Mouse (Mus musculus): ENCODE results near the gene Prkch.
A peak's percentile ranks its signal among the peaks of the same experiment; 100 is the strongest.

The Prkch gene

GRCm38 (mm10) chr12:73613183-73613582 is 28.6 kb downstream of the Prkch start:
- DNase-seq = no peak

GRCm38 (mm10) chr12:73617652-73618051 is 33.1 kb downstream of the Prkch start:
- DNase-seq = no peak

DNA sequence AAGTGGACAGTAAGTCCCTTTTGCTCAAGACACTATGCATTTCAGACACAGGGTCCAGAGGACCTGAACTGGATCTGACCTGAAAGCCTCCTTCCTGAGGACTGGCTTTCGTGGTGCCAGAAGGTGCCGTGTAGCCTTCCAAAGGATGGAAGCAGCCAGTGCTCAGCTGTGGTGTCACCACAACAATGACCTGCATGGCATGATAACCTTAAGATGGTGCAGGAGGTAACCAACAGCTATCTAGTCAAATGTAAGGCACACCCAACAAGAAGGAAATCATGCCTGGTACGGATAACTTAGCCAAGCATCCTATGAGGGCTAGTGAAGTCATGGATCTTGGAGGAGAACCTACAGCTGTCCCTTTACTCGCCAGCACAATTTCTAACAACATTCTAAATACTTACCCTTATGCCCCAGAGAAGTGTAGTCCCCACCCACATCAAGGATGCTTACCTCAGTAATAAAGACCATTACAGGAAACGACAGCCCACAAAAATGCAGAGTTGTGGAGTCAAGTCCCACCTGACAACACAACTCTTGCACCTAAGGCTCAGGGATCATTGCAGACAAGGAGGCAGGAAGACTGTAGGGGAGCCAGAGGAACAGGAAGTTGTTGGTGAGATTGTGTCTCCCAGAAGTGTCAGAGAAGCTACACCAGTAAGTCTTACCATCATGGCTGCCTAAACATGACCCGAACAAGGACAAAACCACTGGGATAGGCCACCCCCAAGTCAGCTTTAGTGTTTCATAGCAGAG is 40.9 kb downstream of the Prkch start:
- DNase-seq = no peak

- DNase-seq = no peak
These were observed 43.3 kb downstream of the Prkch start for GRCm38 (mm10) chr12:73627902-73628301.

DNA sequence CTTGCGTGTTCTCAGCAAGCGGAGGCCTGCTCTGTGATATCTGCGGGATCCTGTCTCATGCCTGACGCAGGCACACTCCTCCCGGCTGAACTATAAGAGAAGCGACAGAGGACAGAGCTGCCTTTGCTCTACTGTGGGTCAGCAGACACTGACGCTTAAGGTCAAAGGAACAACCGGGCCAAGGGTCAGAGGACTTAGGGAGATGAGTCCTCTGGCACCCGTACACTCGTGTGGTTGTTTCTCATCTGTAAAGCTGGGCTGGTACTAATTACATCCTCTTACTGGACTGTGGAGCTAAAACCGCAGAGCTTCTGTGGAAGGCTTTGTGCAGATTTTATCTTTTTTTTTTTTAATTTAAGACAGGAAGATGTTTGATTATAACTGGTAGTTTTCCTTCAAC is 46.0 kb downstream of the Prkch start:
- no peak for DNase-seq

GRCm38 (mm10) chr12:73631148-73631547 is 46.6 kb downstream of the Prkch start:
- DNase-seq = no peak

- no peak for DNase-seq
These were observed 48.2 kb downstream of the Prkch start for GRCm38 (mm10) chr12:73632671-73633244.

DNA sequence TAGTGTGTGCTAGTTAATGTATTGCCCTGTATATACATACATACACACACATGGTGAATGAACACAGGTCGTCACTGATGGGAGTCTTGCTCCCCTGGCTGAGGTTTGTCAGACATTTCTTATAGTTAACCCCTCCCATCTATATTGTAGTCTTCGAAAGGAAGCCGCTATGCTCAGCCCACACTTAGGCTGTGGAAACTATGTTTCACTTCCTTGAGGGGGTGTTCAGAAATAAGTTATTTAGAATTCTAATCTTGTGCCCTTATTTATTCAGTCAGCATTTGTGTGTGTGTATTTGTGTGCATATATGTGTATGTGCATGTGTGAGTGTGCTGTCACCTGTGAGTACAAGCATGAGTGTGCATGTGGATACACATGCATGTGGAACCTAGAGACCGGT is 49.1 kb downstream of the Prkch start:
- DNase-seq = no peak

- no peak for DNase-seq
These were observed 55.0 kb downstream of the Prkch start for GRCm38 (mm10) chr12:73639571-73639970.

GRCm38 (mm10) chr12:73641183-73641582 is 56.6 kb downstream of the Prkch start:
- DNase-seq = no peak

DNA sequence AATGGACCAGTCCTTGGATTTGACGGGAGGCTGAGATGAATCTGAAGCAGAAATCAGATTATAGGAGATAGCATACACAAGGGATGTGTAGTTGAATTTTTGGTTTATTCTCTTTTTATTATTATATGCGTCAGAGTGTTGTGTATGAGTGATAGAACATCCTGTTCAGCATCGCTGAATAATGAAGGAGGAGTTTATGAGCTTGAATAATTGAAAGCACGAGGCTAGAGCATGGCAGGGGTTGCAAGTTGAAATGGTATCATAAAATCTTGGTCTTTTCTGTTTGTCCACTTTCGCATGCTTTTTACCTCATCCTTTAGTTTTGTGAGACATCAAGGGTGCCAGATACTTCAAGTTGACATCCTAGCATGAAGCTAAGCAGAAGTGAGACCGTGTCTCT is 60.6 kb downstream of the Prkch start:
- DNase-seq = no peak

- no peak for DNase-seq
These were observed 63.1 kb downstream of the Prkch start for GRCm38 (mm10) chr12:73647686-73648085.

DNA sequence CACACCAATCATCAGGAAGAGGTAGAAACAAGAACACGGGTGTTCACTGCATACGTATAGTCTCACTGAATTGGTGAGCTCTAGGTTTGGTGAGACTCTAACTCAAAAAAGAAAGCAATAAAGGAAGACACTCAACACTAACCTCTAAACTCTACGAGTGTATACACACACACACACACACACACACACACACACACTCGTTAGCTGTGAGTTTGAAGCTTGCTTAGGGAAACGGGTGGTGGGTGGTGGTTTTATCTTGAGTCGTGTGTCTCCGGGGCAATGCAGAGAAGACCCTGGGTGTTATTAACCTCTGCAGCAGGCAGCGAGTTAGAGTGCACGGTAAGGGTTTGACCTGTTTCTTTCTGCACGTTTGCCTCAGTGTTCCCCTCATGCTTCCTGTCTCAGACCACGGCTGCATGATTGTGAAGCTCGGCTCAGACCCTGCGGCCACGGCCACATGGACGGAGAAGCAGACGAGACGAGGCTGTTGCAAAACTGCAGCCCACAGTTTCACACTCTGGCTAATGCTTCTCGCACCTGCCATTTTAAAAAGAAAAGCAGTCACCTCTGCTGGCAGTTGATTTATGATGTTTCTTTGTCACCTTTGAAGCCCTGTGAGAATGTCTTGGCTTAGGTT is 72.1 kb downstream of the Prkch start:
- DNase-seq = no peak

DNA sequence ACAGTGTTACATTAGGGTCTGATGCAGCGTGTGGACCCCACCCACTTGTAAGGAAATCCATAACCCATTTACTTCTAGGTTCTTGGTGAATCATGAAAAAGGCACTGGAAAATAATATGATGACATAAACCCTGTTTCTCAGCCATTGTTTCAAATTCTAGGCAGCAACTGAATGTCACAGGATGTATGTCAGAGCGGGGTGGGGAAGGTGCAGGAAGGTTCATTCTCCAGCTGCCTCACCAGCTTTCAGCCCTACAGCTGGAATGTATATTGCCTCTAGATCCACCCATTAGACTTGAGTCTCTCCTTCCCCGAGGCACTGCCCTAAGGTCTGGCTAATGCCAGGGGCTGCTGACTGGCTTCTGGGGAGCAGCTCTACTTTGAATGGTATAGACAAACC is 78.8 kb downstream of the Prkch start:
- no peak for DNase-seq

GRCm38 (mm10) chr12:73666701-73667100 is 82.1 kb downstream of the Prkch start:
- DNase-seq = peak; percentile 44 to 63

- no peak for DNase-seq
These were observed 83.0 kb downstream of the Prkch start for GRCm38 (mm10) chr12:73667607-73668006.

- no peak for DNase-seq
These were observed 86.1 kb downstream of the Prkch start for GRCm38 (mm10) chr12:73670739-73671138.

DNA sequence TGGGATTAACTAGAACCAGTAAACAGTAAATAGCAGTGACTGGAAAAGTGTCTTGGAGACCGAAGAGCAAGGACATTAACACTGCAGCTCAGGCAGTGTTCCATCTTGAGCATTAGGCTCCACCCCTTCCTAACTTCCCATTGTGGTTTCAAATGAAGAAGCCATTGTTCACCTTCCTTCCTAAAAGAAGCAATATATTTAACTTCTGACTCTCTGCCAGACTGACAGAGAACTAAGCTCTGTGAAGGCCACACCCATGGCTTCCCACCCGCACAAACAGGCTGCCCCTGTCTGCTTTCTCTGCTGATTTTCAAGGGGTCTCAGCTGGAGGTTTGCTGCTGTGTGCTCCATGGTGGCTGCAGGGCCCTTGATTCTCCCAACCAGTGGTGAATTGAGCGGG is 86.9 kb downstream of the Prkch start:
- DNase-seq = no peak

- peak; percentile 28 to 39 for DNase-seq
These were observed 87.4 kb downstream of the Prkch start for GRCm38 (mm10) chr12:73672007-73672406.

DNA sequence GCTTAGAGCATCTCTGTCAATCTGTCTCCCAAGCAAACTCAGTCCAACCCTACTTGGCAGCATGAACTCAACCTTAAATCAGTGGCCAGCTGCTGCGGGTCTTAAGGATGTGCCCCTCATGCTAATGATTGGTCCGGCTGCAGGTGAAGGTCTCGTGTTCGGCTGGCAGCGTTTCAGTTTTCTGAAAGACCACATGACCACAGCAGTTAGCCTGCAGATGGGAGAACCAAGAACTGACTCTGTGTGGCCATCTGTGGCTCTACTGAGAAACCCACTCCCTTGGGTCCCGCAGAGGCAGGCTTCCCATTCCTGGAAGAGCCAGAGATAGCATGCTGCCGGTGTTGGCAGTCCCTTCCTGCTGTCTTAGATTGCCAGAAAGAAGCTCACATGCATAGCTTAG is 89.2 kb downstream of the Prkch start:
- DNase-seq = peak; percentile 85 to 86

DNA sequence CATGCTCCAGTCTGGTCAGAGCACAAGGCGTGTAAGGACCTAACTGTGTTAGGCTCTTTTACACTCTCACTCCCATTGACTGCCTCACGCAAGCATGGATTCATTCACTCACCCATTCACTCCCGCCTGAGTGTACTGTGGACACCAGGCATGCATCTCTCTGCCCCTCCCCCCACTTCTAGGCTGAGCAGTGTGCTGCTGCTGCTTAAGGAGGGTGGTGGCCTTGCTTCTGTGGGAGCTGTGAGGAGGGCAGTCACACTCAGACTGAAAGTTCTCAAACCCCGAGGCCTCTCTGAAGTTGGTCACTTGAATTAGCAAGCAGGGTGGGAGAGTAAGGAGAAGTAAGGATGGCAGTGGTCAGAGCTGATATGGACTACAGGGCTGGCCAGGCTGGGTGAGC is 90.6 kb downstream of the Prkch start:
- DNase-seq = peak; percentile 13 to 26

DNA sequence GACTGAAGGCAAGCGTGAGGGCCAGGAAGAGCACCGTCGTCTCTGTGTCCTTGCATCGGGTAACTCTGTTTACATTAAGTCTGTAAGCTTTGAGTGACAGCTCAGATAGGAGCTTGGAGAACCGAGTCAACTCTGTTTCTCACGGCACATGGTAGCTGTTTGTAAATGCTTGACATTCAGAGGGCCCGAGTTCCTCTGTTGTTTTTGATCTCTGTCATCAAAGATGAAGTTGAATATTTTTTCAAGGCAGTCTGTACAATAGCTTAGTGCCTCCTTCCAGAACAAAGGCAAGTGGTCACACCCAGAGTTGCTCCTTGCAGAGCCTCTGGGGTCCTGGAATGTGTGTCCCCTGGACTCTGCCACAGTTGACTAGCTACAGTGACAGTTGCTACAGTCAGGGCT is 94.8 kb downstream of the Prkch start:
- DNase-seq = no peak

DNA sequence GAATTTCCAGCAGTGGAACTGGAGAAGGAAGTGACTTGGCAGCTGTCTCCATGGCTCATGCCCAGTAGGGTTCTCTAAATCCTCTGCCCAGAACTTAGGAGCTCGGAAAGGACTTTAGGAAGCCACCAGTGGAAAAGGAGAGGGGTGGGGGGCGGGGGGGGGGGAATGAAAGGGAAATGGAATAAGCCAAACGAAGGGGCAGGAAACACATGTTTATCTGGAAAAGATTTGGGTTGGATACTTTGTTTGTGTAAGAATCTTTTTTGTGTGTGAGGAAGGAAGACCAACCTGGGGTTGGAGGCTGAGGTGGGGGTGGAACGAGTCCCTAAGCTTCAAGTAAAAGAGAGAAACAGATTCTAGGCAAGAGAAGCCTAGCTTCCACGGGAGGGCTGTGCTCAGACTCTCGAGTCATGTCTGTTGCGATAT is 98.3 kb downstream of the Prkch start:
- no peak for DNase-seq

- no peak for DNase-seq
These were observed 101.3 kb downstream of the Prkch start for GRCm38 (mm10) chr12:73685875-73686274.

Measured in cerebellum, postnatal 14 days (tissue).